Mouse (Mus musculus): ENCODE data around the gene Serpina1e.

The Serpina1e gene

DNA sequence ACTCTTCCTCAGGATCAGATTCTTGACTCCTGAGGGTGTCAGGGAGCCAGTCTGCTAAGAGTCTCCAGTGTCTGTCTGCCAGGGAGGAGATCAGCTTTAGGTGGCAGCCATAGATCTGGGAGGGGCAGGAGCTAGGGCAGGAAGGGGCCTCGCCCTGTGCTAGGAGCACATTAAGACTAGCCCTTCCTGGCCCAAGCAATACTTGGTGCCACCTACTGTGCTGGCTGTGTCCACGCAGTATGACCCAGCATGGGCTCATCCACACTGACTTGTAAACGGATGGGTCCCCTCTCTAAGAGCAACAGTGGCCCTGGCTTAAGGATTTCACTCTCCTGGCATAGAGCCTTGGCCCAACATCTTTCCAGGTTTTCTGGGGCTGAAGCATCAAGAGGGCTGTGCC, at the start of gene Serpina1e:
Serpina1e (minus strand) TSS at position 178 of the 400 bp plus-strand sequence.
- DNase-seq (ENCODE audit: low spot score in 2 of 2) = no peak

DNA sequence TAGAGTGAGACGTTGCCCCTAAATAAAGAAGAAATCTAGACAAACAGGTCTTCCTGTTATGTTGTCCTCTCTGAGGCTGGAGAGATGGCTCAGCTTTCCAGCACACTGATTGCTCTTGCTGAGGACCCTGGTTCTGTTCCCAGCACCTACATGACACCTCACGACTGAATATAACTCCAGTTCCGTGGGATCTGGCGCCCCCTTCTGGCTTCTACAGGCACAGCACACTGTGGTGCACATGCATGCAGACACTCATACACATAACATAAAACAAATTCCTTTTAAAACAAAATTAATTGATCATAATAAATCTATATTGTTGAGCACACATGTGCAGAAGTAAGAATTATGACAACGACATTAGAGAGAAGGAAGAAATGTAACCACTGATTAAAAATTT, 45.9 kb upstream of the Serpina1e start:
- DNase-seq (ENCODE audit: low spot score in 2 of 2) = no peak

DNA sequence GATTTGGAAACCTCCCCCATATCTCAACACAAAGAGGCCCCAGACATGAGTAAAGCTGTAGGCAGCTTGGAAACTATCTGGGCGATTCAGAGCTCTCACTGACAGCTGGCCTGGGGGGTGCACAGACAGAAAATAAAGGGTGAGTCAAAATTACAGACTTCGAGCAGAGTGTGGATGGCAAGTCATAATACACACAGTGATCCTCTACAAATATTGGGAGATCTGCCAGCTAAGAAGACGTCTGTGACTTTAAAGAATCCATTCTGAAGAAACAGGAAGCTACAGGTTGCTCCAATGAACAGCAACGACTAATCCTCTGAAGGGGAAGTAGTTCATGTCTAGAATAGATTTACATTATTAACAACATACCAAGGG, 44.5 kb upstream of the Serpina1e start:
- DNase-seq (ENCODE audit: low spot score in 2 of 2) = no peak

DNA sequence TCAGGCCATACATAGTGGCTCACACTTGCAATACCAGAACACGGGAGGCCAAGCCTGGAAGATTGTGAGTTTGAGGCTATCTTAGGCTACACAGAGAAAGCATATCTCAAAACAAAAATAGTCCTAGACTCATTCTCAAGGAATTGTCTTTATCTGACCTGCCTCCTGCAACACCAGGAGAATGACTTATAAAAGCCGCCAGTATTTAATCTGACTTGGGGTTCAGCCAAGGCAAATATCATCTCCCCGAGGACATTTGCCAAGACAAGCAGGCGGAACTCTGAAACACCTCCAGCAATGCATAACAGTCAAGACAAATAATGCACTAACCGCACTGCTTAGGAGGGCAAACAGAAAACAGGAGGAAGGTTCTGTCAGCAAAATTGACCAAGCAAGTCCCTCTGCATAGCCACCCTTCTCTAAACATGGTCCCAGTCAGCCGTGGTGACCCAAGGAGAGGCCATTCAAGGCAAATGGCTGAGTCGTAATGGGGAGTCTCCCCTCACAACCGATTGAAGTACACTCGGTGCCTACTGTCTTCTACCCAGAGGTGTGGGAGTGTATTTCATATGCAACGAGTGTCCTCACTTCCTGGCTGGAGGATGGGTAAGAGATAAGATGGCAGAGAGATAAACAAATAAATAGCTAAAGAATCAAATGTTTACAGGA, 43.9 kb upstream of the Serpina1e start:
- peak; percentile 64 to 69 for DNase-seq (ENCODE audit: low spot score in 2 of 2)

GRCm38 (mm10) chr12:104000594-104000993, 41.8 kb upstream of the Serpina1e start:
- DNase-seq (ENCODE audit: low spot score in 2 of 2) = no peak

DNA sequence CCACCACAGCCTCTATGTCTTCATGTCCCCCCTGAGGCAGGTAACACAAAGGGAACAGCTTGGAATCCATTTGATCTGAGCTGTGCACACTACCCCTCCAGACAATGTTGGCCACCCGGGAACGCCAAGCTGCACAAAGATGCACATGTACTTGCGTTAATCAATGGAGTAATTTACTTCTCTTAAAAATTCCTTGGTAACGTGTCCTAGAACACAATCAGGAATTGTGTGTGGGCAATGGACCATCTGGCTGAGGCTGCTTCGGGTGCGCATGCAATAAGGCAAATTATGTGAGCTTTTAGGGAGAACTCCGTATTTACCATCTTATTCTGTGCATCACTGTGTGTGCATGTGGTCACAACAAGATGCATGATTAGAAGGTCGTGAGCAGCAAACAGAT, 40.8 kb upstream of the Serpina1e start:
- no peak for DNase-seq (ENCODE audit: low spot score in 2 of 2)

GRCm38 (mm10) chr12:103996513-103996912, 37.7 kb upstream of the Serpina1e start:
- no peak for DNase-seq (ENCODE audit: low spot score in 2 of 2)

DNA sequence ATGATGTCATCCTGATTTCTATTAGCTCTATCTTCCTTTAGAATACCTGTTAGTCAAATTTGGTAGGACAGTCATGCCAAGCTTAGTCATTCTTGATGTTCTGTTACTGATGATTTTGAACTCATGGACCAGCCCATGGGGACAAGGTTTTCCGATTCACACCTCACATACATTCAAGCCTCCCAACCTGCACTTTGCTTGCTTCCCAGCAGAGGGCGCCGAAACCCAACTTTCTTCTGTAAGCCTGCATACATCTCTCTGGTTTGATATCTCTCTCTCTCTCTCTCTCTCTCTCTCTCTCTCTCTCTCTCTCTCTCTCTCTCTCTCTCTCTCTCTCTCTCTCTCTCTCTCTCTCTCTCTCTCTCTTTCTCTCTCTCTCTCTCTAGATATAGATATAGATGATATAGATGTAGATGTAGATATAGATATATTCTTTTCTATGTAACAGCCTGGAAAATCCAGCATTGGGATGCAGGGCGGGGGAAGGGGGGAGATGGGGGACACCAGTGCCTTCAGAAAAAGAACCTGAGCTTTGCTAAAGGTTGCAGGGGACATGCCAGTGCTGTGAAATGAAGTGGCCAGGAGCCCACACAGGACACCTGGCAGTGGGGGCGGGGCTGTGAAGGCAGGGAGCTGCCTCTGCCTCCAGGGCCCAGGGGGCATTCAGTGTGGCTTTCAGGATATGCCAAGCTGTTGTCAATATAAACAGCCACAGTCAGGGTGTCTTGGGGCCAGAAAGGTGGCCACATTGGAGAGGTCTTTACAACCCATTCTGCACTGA, 36.7 kb upstream of the Serpina1e start:
- peak; percentile 54 to 67 for DNase-seq (ENCODE audit: low spot score in 2 of 2)

DNA sequence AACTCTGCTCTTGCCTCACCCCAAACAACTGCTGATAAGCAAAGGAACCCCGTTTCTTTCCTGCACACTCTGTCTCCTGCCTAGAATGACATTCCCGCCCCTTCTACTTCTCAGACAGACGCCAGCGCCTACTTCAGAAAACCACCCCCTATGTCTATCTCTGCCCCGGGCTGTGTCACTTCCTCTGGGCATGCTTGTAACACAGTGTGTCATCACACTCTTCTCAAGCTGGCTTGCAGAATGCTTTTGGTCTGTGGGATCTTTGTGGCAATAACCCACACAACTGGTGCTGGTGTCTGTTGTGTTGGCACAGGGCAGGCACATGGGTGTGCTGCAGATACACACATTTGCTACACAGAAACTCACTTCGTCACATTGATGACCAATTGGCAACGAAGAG, 34.2 kb upstream of the Serpina1e start:
- DNase-seq (ENCODE audit: low spot score in 2 of 2) = no peak

GRCm38 (mm10) chr12:103989857-103990256, 31.1 kb upstream of the Serpina1e start, which contains the start of gene Serpina11:
Gene Serpina11, minus strand, starts transcription at chr12:103989957.
- DNase-seq (ENCODE audit: low spot score in 2 of 2) = no peak

- no peak for DNase-seq (ENCODE audit: low spot score in 2 of 2)
Measured at GRCm38 (mm10) chr12:103989514-103989767, 30.7 kb upstream of the Serpina1e start.

DNA sequence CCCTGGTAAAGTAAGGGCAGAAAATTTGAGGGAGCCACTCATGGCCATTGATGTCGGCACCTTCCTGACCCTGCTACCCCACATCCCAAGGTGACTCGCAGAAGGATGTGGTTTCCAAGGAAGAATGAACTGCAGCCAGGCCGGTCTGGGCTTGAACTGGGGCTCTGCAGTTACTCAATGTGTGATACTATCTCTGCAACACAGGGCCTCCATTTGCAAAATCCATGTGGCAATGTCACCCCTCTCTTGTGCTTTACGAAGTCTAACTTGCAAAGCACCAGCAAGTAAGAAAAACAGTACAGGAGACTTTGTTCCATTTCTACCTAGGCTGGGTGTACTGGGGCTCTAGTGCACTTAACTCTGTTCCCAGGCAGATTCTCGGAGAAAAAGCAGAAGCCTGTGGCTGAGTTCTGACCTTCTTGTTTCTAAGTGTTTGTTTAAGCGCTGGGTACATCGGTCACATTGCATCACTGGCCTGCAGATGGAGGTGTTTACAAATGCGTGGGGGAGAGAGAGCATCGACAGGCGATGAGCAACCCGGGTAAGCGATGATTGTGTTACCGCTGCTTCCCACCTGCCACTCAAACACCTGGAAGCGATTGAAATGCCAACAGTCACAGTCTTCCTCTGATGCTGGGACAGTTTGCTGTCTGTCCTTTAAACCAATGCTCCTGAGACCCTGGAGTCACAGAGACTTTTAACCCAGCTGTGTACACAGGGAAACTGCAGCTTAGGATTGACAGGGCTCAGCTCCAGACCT, 30.2 kb upstream of the Serpina1e start:
- peak in 1 of 2 experiments; percentile 20 for DNase-seq (ENCODE audit: low spot score in 2 of 2)

- DNase-seq (ENCODE audit: low spot score in 2 of 2) = no peak
Measured at GRCm38 (mm10) chr12:103985868-103986267, 27.1 kb upstream of the Serpina1e start.

DNA sequence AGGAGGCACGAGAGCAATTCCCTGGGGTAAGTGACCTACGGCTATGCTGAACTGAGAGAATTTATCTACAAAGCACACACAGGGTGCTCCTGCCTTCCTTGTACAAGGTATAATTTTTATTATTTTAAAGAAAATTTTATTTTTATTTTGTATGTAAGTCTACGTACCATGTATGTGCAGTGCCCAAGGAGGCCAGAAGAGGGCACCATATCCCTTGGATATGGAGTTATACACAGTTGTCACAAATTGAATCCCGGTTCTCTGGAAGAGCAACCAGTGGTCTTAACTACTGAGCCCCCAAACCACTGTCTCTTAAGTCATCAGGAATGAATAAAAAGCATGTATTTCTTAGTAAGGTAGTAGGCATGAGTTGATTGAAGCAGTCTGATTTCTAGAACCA, 26.2 kb upstream of the Serpina1e start:
- DNase-seq (ENCODE audit: low spot score in 2 of 2) = no peak

GRCm38 (mm10) chr12:103981646-103982360, 23.0 kb upstream of the Serpina1e start:
- DNase-seq (ENCODE audit: low spot score in 2 of 2) = no peak

GRCm38 (mm10) chr12:103978294-103978693, 19.5 kb upstream of the Serpina1e start:
- DNase-seq (ENCODE audit: low spot score in 2 of 2) = no peak

DNA sequence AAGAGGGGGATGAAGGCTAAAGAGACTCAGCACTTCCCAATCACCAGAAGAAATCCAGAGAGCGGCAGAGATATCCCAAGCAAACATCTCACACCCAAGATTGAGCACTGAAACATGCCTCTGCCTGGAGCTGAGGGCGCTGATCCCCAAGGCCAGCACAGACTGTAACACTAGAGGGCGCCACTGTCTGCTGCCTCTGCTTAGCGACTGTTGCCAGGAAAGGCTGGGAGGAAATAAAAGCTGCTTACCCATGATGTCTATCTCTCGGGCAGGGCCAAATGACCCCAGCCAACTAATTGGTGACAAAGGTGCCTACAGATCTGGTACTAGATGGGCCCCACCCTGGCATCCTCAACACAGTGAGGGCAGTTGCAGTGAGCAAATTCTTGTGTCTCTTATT, 19.1 kb upstream of the Serpina1e start:
- DNase-seq (ENCODE audit: low spot score in 2 of 2) = peak; percentile 20 to 62

DNA sequence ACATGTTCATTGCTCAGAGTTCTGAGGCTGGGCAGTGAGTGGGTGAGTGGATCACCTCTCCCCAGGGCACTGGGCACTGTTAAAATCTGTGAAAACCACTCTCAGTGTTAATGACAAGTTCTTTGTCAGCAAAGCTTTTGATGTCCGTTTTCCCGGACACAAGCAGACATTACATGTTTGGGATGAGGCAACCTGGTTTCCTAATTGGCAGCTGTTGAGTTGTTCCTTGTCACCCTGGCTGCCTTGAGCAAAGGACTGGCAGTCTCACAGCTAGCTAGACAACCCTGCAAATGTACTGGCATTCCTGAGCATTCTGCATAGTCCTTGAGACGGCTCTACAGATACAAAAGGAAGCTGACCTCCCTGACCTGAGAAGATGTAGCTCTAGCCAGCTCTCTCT, 18.3 kb upstream of the Serpina1e start:
- no peak for DNase-seq (ENCODE audit: low spot score in 2 of 2)

DNA sequence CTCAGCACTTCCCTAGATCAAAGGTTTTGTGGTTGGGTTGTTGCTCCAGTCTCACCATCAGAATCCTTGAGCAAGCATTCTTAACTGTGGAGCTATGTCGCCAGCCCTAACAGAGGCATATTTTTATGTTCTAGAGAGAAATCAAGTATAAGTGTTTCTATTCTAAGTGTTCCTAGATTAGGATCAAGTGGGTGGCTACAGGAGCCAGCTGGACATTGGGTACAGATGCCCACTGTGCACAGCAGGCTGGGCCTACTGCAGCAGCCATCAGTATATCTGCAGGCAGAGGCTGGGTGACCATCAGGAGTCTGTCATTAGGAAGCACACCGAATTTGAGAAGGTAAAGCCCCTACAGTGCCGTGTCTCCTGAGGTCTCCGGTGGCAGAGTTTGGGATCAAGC, 12.3 kb upstream of the Serpina1e start:
- DNase-seq (ENCODE audit: low spot score in 2 of 2) = no peak

- no peak for DNase-seq (ENCODE audit: low spot score in 2 of 2)
Measured at GRCm38 (mm10) chr12:103969577-103970116, 10.9 kb upstream of the Serpina1e start.

DNA sequence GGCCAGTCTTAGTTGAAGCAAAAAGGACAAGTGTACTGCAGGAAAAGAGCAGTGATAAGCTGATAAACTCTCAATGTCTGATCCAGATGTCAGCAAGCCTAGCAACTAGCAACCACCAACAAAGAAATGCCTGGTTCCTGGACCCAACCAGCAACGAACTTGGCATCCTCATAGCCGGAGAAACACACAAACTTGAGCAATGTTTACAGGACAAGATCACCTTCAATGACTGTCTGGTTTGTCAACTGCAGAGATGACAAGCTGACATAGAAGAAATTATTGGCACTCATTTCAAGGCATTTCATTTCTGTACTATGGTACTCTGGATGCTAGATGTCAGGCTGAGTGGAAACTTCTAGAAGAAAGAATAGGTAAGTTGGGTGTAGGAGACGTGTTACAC, 8.0 kb upstream of the Serpina1e start:
- DNase-seq (ENCODE audit: low spot score in 2 of 2) = no peak

DNA sequence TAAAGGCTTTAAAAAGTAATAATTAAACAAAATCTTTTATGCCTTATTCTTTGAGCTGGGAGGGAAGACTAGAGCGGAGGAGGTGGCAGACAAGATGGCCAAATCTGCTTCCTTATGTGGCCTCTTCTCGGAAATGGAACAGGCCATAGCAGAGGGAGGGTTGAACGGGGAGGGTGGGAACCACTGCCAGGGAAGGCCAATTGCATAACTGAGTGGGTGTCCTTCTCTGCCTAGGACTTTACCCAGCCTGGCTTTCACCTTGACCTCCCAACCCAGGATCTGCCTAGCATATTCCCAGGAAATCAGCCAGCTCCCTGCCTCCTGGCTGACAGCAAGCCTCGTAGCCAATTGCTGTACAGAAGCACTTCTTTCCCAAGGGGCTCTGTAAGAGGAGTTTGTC, 4.5 kb upstream of the Serpina1e start:
- DNase-seq (ENCODE audit: low spot score in 2 of 2) = peak in 1 of 2 experiments; percentile 21

Measured in urinary bladder, postnatal 36 days (tissue).